Mouse (Mus musculus): Measurements from ENCODE around the gene Scrg1.
"Not testable (repeated sequence)": the region's sequence is repeated elsewhere in the genome, so short reads cannot be mapped to it uniquely, and the experiment has no call there.

The Scrg1 gene

DNA sequence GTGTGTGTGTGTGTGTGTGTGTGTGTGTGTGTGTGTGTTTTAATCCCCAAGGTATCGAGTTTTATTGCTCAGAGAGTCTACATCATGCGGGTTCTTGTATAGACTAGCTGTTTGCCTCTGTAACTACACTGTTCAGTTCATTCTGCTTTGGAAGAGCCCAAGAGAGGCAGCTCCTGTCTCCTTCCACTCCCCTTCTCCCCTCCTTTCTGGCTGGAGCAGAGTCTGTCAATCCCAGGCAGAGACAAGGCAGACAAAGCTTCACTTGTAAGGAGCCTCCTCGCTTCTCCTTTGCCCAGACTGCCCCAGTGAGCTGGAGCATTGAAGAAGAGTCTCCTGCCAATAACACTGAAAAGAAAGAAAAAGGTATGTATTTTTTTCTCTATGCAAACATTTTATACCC is at the start of gene Scrg1:
Scrg1 (plus strand) TSS at position 159 of the 400 bp plus-strand sequence.
- no peak for DNase-seq

DNA sequence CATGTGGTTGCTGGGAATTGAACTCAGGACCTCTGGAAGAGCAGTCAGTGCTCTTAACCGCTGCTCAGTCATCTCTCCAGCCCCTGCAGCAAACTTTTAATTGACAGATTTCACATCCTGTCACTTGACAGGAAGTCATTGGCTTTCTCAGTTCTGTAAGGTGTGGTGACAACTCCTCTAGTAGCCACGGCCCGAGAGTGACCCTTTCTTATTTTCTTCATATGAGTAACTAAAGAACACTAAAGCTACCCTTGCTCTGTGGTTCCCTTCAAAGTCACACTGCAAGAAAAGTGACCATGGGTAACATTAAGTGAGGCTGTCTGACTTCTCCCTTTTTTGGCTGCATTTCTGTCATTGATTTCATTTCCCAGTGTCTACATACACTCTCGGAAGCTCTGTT is 49.4 kb upstream of the Scrg1 start:
- DNase-seq: peak; percentile 71

DNA sequence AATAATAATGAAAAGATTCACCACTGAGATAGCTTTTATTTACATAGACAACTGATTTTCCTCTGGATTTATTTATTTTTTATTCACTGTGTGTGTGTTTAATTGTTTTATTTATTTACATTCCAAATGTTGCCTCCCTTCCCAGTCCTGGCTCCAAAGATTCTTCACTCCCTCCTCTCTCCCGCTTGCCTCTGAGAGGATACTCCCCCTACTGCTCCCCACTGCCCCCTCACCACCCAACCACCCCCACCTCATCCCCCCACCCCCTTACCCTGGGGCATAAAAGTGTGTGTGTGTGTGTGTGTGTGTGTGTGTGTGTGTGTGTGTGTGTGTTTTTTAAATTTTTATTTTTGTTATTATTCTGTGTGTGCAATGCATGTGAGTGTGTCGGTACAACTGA is 46.4 kb upstream of the Scrg1 start:
- peak; percentile 3 for DNase-seq

DNA sequence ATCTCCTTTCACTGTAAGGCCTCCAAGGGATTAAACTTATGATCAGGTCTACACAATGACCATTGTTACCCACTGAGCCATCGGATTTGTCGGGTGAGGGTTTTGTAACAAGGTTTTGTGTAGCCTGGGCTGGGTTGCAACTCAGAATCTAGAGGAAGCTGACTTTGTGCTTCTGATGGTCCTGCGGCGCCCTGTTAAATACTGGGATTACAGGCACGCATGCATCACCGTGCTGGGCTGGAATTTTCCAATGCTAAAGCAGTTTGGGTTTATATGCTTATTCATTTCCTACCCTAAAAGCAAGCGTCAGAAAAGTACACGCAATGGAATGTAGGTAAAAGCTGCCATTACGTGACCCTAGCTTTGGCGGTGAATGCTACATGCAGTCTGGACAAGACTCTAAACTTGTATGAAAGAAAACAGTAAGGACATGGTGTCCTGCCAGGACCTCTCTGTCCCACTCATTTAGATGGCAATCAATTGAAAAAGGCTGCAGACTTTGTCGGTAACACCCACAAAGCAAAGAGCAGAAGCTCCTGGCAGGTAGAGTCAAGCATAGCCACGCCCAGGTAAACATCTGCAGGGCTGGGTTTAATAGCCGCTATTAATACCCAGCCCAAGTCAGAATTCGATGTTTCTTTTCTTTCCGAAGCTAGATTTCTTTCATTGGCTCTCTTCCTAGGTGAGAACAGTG is 45.8 kb upstream of the Scrg1 start:
- peak; percentile 52 for DNase-seq

DNA sequence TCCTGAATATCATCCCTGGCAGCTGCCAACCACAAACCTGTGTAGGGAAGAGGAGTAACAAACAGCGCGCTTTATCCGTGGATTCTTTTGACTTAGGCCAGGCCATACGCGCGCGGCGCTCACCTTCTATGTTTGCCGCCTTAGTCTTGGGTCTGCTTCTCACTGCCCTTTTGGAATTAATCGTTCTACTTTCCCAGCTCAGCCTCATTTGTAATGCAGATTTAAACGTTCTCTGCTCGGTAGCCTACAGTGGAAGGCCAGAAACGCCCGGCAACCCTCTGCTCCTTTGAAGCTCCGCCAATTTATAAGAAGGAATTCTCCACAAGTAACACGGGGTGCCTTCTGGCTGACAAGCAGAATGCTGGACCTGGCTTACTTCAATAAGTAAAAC is 45.3 kb upstream of the Scrg1 start:
- peak; percentile 49 for DNase-seq

DNA sequence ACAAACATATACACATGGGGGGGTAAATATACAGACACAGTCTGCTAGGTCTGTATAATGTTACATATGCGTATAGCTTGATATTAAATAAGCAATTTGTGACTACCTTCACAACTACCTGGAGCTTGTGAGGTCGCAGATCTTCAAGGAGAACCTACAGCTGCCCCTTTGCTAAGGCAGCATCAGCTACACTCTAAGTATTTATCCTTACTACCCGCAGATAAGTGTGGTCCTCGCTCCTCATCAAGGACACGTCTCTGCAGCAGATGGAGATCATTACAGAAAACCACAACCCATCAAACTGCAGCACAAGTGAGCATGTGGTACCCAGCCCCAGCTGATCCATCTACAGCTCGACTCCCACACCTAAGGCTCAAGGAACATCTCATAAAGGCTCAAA is 44.4 kb upstream of the Scrg1 start:
- peak; percentile 68 for DNase-seq

DNA sequence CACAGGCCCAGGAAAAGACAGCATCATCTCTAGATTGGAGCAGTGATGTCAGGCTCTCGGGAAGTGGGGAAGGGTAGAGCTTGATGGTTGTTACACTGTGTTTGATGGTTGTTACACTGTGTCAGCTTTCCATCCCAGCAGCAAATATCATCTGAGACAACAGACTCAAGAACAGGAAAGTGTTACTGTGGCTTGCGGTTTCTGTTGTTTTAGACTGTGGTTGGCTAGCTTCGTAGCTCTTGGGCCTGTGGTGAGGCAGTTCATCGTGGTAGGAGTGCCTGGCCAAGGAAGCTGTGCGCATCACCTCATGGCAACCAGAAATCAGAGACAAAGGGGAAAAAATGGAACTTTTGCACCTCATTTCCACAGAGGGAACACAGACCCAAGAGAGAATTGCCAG is 38.9 kb upstream of the Scrg1 start:
- peak; percentile 65 for DNase-seq

DNA sequence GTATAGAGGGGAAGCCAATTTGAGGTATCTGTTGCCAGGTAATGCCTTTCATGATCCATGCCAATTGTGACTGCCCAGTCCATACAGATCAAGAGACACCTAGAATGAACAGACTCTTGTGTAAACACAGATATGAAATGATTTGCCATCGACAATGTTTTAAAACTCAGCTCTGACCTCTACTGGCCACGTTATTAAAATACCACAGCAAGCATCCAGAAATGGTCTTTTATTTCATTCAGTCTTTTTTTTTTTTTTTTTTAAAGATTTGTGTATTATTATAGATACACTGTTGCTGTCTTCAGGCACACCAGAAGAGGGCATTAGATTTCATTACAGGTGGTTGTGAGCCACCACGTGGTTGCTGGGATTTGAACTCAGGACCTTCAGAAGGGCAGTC is 29.6 kb upstream of the Scrg1 start:
- DNase-seq: peak; percentile 46

DNA sequence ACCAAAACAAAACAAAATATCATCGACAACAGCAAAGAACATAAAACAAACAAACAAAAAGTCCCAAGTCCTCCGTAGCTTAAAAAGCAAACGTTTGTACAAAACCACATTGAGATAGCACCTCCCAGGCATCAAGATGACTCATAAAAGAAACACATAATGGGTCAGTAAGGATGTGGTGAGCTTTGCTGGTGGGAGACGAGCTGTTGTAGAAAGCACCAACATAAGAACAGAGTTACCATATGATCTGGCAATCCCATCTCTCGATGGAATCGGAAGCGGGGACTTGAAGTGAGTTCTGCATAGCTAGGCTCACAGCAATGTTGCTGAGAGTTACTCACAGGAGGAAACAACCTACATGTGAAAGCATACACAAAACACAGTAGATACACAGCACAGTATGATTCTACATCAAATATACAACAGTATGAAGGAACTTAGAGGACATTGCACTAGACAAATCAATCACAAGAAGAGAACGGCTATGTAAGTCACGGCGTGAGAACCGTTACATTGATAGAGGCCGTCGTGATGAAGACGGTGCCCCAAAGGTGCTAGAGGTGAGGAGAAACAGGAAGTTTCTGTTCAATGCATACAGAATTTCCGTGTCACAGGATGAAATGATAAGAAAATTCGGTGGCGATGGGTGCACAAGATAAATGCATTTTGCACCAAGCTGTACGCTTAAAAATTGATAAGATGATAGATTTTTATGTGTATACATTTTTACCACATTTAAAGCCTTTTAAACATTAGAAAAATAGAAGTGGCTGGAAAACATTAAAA is 27.9 kb upstream of the Scrg1 start:
- DNase-seq: peak; percentile 37

DNA sequence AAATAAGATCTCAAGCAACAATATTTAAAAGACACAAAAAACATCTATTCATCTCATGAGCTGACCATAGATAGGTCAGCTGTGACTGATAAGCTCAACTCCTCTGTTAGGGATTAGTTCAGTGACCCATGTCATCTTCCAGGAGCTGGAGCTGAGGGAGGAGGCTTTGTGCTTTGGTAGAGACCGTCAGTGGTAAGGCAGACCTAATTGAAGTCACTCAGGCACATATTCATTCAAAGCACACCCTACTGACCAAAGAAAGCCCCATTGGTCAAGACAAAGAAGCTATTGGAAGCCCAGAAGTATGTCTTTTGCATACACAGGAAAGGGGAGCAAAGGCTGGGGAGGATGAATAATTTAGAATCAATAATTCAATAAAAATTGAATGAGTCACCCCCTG is 27.2 kb upstream of the Scrg1 start:
- DNase-seq: no peak

DNA sequence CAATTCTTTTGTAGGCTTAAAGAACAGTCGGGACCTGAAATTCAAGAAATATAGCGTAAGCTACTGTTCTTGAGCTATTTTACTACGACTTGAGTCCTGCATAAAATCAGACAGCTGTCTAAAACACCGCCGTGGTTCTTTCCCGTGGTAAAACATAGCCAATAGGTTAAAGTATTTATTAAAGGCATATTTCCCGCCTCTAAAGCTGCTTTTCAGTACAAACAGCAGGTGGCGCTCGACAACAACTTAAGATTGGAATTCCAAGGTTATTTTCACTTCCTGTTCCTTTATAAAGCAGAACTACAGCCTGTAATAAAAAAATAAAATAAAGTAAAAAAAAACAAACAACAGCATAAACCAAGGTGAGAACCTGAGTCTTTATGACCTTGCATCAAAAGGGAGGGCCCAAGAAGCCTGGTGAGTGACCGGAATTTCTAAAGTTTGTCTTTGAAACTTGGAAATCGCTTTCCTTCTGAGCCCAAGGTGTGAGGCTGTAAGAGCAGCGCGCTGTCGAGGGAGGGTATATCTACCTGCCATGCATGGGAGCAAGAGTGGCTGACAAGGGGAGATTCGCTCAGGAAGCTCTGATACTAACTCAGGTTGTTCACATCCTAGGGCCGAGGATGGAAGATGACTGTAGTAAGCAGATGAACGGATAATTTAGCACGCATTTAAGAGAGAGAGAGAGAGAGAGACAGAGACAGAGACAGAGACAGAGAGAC is 26.4 kb upstream of the Scrg1 start:
- DNase-seq: peak; percentile 92

DNA sequence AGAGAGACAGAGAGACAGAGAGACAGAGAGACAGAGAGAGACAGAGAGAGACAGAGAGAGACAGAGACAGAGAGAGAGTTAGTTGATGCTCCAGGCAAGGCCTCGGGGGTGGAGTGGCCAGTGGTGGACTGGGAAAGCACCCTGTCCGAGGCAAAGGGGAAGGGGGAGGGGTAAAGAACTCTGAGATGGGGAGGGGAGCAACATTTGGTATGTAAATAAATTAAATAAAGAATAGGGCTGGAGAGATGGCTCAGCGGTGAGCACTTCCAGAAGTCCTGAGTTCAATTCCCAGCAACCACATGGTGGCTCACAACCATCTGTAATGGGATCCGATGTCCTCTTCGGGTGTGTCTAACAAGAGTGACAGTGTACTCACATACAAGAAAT is 25.8 kb upstream of the Scrg1 start:
- DNase-seq: peak; percentile 55

DNA sequence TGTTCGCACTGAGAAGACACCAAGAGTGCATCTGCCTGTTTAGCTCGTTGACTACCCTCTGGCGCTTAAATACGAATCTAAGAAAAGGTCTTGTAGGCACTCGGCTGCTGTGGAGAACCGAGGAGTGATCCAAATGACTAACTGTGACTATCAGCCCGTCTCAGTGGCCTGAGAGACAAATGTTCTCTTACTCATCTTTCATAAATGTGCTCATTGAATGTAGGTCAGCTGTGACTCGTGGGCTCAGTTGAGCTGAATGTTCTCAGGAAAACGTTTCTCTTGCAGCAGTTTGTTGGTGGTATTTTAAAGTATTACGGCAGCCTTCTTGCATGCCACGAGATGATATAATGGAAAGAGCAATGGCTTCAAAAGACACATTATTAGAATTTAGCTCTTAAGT is 24.8 kb upstream of the Scrg1 start:
- DNase-seq: peak; percentile 80

DNA sequence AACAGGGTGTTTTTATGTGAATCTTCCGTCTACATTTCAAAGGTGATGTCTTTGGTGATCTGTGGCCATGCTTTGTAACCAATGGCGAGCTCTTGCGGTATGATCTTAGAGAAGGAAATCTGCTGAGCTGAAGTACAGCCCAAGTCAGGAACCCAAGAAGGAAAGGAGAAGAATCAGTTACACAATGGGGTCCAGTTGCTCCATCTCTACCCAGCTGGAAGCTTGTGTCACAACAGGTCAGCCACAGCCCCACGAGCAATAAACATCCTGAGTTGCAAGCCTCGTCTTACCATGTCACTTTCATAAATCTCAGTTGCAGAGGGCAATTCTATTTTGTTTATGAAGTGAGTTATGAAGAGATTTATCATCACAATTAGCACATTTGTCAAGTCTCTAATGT is 22.9 kb upstream of the Scrg1 start:
- peak; percentile 30 for DNase-seq

DNA sequence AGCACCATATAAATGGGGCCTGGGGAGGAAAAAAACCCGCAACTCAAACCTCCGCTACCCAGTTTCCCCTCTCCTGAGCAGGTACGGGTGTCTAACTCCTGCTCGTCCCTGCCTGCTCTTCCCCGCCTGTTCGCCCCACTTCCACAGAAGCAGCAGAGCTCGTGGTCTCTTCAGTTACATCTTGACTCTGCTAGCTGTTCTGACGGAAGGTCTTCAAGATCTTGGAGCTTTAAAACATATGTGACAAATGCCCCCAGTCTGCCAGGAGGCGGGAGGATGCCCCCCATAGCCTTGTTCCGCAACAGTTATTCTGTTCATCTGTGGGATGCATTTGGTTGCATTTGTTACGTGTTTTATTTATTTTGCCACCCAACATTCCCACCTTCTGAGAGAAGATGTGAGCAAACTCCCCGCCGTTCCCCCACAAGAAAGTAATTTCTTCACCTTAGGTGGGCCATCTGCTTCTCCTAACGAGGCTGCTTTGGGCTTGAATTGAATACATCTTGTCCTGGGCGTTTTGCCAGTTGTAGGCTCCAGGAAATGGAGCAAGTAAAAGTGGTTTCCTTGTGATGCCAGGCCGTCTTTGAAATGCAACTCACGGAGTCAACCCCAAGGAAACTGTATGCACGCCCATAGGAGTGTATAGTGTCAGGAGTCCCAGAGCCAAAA is 19.8 kb upstream of the Scrg1 start:
- no peak for DNase-seq

DNA sequence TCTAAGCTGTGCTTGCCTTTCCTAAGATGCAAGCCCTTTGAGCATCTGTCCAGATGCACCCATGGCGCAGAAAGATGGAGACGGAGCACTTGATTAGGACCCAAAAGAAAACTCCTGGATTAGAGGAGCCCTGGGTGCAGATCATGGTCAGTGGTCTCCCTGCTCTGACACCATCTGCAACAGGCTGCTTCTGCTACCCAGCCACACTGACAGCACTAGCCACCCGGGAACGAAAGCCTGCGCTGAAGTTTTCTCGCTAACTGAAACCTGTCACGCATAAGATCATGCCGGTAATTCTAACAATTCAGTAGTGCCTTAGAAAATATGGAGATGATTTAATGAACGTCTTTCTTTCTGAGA is 19.3 kb upstream of the Scrg1 start:
- no peak for DNase-seq

DNA sequence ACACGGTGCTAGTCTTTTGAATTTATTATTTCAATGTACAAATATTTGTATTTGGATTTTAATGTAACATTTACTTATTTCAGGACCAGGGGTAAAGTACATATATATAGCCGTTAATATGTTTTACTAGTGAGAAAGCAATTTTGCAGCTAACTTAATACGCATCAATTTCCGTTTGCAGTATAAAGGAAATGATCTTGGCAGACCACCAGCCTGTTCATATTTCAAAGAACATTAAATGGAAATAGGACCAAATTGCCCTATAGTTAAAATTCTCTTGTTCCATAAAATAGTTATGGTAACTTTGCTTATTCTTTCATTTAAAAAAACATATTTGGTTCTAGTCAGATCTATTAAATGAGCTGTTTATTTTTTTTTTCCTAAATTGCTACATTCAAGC is 14.6 kb upstream of the Scrg1 start:
- no peak for DNase-seq

DNA sequence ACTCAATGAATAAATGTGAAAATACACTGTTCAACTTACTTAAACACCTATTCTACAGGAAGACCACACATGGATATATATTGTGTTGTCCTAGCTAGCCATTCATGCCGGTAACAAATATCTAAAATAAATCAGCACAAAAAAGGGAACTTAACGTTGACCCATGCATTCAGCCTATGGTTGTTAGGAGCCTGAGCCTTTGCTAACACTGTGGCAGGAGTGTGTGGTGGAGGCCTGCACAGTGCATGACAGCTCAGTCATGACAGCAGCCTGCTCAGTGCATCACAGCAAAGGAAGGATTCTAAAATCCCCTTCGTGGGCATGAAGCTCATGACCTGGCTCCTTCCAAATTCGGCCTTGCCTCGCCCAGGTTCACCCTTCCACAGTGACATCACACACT is 14.2 kb upstream of the Scrg1 start:
- DNase-seq: no peak

DNA sequence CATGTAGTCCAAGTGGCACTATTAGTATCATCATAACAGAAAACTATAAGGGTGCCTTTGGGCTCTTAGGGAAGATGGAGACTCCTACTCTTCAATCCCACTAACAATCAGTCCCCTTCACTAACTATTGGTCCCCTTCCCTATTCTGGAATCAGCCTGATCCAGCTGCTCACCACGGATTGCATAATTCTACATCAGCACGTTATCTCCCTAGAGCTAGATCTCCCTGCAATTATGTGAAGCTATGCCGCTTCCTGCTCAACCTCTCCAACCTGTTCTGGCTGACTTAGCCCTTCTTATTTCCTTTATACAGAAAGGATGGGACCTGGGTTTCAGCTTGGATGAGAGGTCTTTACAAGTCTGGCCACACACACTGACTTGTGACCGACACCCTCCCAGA is 12.4 kb upstream of the Scrg1 start:
- DNase-seq: no peak

DNA sequence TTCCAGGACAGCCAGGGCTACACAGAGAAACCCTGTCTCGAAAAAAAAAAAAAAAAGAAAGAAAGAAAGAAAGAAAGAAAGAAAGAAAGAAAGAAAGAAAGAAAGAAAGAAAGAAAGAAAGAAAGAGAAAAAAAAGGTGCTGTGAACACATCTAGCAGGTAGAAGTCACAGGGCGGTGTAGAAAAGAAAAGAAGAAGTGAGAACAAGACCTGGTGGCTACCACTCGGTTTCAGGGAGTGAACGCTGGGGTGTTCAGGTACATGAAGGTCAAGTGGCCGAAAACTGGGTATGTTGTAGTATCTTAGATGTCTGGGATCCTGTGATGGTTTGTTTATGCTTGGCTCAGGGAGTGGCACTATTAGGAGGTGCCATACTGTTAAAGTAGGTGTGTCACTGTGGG is 9.8 kb upstream of the Scrg1 start:
- DNase-seq: not testable (repeated sequence)

DNA sequence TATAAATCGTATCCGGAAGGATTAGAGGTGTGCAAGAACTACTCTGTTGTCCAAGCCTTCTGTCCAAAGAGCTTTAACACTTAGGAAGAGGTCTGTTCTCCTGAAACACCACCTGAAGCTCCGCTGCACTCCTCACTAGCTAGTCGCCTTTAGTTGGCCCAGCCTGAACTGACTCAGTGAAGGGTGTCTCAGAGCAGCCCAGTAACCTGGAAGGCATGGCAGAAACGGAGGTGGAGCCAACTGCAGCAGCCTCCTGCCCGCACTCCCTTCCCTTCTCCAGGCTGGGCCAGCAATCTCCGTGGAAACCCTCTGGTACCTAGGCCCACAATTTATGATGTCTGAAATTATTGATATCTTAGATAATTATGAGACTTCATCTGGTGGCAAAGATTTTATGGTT is 5.0 kb upstream of the Scrg1 start:
- DNase-seq: no peak

DNA sequence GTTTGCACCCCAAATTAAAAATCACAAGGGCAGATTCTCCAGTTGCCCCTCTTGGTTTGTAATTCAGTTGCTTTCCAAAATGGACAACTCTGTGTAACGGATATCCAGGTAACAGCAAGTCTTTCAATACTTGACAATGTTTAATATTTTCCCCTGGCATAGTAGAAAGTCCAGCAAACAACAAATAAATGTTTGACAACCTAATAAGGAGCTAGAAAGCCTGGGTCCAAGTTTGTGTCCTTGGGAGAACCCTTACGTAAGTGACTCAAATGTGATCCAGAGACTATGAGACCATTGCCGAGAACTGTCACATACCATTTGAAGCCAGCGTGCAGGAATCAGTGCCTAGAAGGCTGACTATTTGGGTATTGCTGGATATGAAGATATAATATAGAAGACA is 3.8 kb upstream of the Scrg1 start:
- DNase-seq: no peak

DNA sequence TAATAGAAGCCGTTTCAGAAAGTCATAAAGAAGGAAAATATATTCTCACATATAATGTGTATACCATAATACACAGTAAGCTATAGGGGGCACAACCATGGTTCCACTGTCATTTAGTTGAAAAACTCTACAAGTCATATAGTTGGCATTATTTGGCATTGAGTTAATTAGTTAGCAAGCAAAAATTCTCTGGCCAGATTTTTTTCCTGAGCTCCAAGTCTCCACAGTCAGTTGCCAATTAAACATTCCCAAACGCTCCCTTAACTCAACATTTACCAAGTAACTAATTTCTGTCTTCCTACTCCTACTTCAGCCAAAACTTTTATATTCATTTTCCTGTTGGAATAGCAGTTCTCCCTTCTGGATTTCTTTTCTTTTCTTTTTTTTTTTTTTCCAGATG is 2.4 kb upstream of the Scrg1 start:
- no peak for DNase-seq

DNA sequence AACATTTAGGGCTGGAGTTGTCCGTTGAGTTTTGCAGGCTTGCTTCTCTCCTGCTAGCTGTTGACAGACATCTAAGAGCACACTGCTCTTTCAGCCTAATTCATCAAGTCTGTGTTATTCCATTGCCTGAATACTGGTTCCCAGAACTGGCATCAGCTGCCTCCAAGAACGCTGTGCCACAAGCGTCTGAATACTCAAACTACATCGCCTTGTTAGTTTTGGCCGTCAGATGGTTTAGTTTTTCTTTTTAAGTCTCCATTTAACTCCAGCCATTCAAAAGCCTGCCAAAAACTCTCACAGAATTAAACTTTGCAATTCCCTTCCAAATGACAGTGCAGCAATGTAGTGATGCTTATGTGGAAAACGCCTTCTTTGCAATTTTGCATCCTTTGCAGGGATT is 1.4 kb downstream of the Scrg1 start:
- peak; percentile 78 for DNase-seq
